Mouse (Mus musculus) liver, embryonic 12.5 days (tissue): Measurements from ENCODE around the gene Rab22a. TPM values are rescaled to one million over a fixed set of nuclear protein-coding genes. Genes with fewer than 3 reads are reported as not detected.
A peak's percentile ranks its signal among the peaks of the same experiment; 100 is the strongest.

Source experiments
- ATAC-seq: fragments of 200-750 bp; cut with Nextera tagmentation; 2 replicates; pipeline ENCODE4 v1.8.0; 2017; ENCODE audit warnings: moderate number of reproducible peaks, mild to moderate bottlenecking, moderate library complexity
- H3K27ac ChIP-seq: fragments of 300-500 bp; sonication (generic); 2 replicates; pipeline ENCODE4 v1.5.1; 2016; ENCODE audit warnings: mild to moderate bottlenecking
- H3K27me3 ChIP-seq: fragments of 300-500 bp; sonication (generic); replicated peaks from 2 replicates; pipeline ENCODE4 v1.6.1; 2016; ENCODE audit warnings: mild to moderate bottlenecking, moderate library complexity
- H3K36me3 ChIP-seq: fragments of 300-500 bp; sonication (generic); 2 replicates; pipeline ENCODE4 v1.6.1; 2016; ENCODE audit warnings: mild to moderate bottlenecking, moderate library complexity
- H3K4me1 ChIP-seq: fragments of 300-500 bp; sonication (generic); 2 replicates; pipeline ENCODE4 v1.6.1; 2016
- H3K4me2 ChIP-seq: fragments of 300-500 bp; sonication (generic); 2 replicates; pipeline ENCODE4 v1.6.1; 2016; ENCODE audit warnings: mild to moderate bottlenecking, moderate library complexity
- H3K4me3 ChIP-seq: fragments of 300-500 bp; sonication (generic); 2 replicates; pipeline ENCODE4 v1.5.1; 2016; ENCODE audit warnings: mild to moderate bottlenecking, moderate library complexity
- H3K9ac ChIP-seq: fragments of 300-500 bp; sonication (generic); 2 replicates; pipeline ENCODE4 v1.6.1; 2016; ENCODE audit warnings: mild to moderate bottlenecking, moderate library complexity
- H3K9me3 ChIP-seq: fragments of 300-500 bp; sonication (generic); replicated peaks from 2 replicates; pipeline ENCODE4 v1.6.1; 2016; ENCODE audit warnings: mild to moderate bottlenecking, moderate library complexity
- WGBS: fragments of 180-500 bp; shearing (Covaris S2); methylation state at CpG from one replicate; pipeline ENCODE4 v1.1.7; 2016; ENCODE audit not compliant: insufficient replicate concordance; 5-methylcytosine and 5-hydroxymethylcytosine counted together
- polyA plus RNA-seq: library from polyadenylated mRNA; unstranded; fragments of >200 nt; fragmentation: Nextera tagmentation; extraction: Ambion mirVana; gene quantifications from 2 replicates; pipeline ENCODE4 v1.2.1, GENCODE M21; 2016

The Rab22a gene
- polyA plus RNA-seq, 1 experiment from 2014 or later: 21.5 TPM

- H3K9me3 ChIP-seq: no peaks in the 10 kb centered on the region
- no peak overlapping the region for H3K9ac ChIP-seq
- no peak overlapping the region for H3K4me3 ChIP-seq
- H3K4me2 ChIP-seq: no peak overlapping the region
- no peaks in the 10 kb centered on the region for H3K4me1 ChIP-seq
- no peak overlapping the region for H3K27ac ChIP-seq
- no peaks in the 10 kb centered on the region for H3K36me3 ChIP-seq
- WGBS: 64% methylated on average over 15 of the region's 15 CpGs
- H3K27me3 ChIP-seq: no peaks in the 10 kb centered on the region
- no peak for ATAC-seq
Observed at GRCm38 (mm10) chr2:173724940-173725807, 65.6 kb downstream of the Rab22a start.

DNA sequence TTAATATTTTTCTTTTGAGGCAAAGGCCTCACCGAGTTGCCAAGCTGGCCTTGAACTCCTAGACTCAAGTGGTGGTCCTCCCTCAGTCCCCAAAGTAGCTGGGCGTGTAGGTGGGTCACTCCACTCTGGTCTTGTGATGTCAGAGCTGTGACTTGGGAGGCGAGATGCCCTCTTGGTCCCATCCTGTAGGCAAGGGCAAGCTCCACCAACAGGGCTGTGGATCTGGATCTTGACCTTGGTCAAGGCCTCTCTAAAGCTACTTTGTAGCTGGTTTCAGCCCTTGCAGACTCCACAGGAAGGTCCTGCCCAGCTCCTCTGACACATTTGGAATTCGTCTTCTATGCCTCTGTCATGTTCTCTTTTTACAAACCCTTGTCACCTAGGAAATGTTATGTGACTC, 66.3 kb downstream of the Rab22a start:
- Histone ChIP-seq H3K36me3 (no peaks in the 10 kb centered on the region), H3K9me3 (no peaks in the 10 kb centered on the region), H3K9ac (no peak overlapping the region), H3K27ac (no peak overlapping the region), H3K27me3 (no peaks in the 10 kb centered on the region), H3K4me3 (no peak overlapping the region), H3K4me1 (no peaks in the 10 kb centered on the region), H3K4me2 (no peak overlapping the region)
- ATAC-seq: no peak
- 70% methylated on average over 4 of the region's 4 CpGs for WGBS

- H3K36me3 ChIP-seq: no peaks in the 10 kb centered on the region
- no peaks in the 10 kb centered on the region for H3K9me3 ChIP-seq
- 0 out of 2 replicates have a peak, but pooled peaks cover 3% of the 10 kb centered on the region for H3K4me1 ChIP-seq
- no peak overlapping the region for H3K4me2 ChIP-seq
- H3K9ac ChIP-seq: no peak overlapping the region
- no peak overlapping the region for H3K27ac ChIP-seq
- no peak overlapping the region for H3K4me3 ChIP-seq
- peaks cover 12% of the 10 kb centered on the region for H3K27me3 ChIP-seq
- ATAC-seq: no peak
- WGBS: 34% methylated on average over 9 of the region's 9 CpGs
Observed at GRCm38 (mm10) chr2:173730444-173730966, 70.9 kb downstream of the Rab22a start.

DNA sequence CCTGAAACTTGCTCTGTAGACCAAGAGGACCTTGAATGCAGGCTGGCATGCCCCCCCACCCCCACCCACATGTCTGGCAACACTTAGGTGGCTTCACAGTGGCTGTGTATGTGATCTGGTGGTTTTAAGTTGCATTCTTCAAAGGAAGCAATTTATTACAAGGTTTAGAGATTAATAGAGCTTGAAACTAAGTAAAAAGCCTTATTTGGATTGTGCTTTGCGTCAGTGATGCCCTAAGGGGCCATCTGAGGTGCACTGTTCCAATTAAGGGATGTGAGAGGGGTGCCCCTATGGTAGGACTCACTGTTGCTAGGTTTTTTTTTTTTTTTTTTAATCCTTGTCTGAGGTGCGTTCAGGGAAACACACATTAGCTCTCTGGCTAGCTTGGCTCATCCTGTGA, 74.9 kb downstream of the Rab22a start:
- Histone ChIP-seq H3K9me3 (no peaks in the 10 kb centered on the region), H3K4me3 (no peak overlapping the region), H3K27ac (no peak overlapping the region), H3K36me3 (peaks cover 9% of the 10 kb centered on the region), H3K4me2 (no peak overlapping the region), H3K27me3 (peaks cover 12% of the 10 kb centered on the region), H3K4me1 (peaks cover 25% of the 10 kb centered on the region), H3K9ac (no peak overlapping the region)
- ATAC-seq: no peak
- WGBS: 55% methylated on average over 2 of the region's 2 CpGs

DNA sequence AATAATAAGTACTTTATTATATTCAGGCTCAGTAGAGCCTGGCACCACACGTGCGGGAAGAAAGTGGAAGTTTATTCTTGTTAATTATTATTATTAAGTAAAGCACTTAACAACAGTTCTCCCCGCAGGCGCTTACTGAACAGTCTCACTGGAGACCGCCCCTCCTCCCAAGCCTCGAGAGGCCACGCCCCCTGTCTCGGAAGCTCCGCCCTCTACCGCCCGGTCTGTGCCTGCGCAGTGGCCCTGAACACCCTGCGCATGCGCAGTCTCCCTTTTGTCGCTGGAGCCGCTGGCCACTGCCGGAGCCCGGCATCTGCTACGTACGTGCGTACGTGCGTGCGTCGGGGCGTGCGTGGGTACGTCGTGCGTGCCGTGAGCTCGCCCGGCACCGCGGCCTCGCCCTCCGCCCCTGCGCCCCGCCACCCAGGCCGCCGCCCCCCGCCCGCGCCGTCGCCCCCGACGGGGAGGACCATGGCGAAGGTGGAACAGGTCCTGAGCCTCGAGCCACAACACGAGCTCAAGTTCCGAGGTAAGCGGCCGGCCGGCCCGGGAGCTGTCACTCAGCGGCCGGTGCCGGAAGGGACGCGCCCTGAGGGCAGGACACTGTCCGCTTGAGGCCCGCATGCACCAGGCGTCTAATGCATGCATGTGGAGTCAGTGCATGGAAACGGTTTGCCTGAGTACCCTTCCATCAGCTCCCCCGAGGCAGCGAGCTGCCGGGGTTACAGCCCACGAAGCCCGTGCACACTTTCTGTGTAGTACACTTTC, 77.8 kb downstream of the Rab22a start, which contains the start of gene Vapb:
Gene Vapb (plus strand): TSS at position 290 of the 768 bp plus-strand sequence.
- peak within 1 kb of the TSS; percentile 87 for H3K9ac ChIP-seq
- ATAC-seq: peak; percentile 98
- peak within 1 kb of the TSS; percentile 90 for H3K4me3 ChIP-seq
- H3K27ac ChIP-seq: peak within 1 kb of the TSS; percentile 74
- peak within 1 kb of the TSS; percentile 88 for H3K4me2 ChIP-seq
- H3K4me1 ChIP-seq: peaks cover 41% of the 10 kb centered on the region
- H3K36me3 ChIP-seq: peaks cover 9% of the 10 kb centered on the region
- WGBS: under 1% methylated on average over 70 of the region's 70 CpGs
- no peaks in the 10 kb centered on the region; the same call in 1 of the 2 replicates for H3K27me3 ChIP-seq
- no peaks in the 10 kb centered on the region for H3K9me3 ChIP-seq

DNA sequence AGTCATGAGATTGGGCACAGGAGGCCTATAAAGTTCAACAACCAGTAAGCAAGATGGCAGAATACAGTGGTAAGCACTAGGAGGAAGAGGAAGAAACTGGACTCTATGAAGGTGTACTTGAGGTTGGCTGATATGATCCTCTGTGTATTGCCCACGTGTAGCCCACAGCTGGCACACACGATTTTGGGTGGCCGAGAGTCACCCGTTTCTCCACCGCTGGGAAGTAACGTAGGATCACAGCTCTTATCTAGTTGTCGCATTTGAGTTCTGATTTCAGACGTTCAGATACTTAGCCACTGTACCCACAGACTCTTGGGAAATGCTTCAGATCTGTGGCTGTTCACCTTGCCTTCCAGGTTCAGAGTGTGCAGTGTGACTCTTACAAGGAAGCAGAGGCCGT, 78.7 kb downstream of the Rab22a start:
- Histone ChIP-seq H3K27me3 (no peaks in the 10 kb centered on the region), H3K4me3 (peak overlapping the region; percentile 90), H3K4me2 (peak overlapping the region; percentile 88), H3K9ac (peak overlapping the region; percentile 87), H3K4me1 (peaks cover 38% of the 10 kb centered on the region), H3K36me3 (peaks cover 9% of the 10 kb centered on the region), H3K9me3 (no peaks in the 10 kb centered on the region), H3K27ac (no peak overlapping the region; the same call in 1 of the 2 replicates)
- no peak for ATAC-seq
- 22% methylated on average over 9 of the region's 9 CpGs for WGBS

DNA sequence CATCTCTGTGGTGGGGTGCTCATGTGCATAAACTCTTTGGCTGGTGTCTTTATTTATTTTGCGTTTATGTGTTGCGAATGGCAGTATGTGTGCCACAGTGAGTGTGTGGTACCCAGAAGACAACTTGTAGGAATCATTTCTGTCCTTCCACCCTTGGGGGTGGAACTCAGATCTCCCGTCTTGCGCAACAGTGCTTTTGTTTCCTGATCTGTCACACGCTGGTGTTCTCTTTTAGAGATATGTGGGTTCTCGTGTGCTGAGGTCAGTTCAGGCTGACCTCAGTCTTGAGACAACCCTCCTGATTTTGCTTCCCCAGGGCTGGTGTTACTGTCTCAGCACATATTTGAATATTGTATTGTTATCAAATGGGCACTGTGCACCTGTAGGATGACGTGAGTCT, 79.5 kb downstream of the Rab22a start:
- ATAC-seq: no peak
- WGBS: 64% methylated on average over 7 of the region's 7 CpGs
- H3K9ac ChIP-seq: no peak overlapping the region
- H3K4me2 ChIP-seq: peak overlapping the region; percentile 88; the same call in 1 of the 2 replicates
- no peaks in the 10 kb centered on the region for H3K27me3 ChIP-seq
- no peak overlapping the region for H3K27ac ChIP-seq
- no peaks in the 10 kb centered on the region for H3K9me3 ChIP-seq
- H3K4me1 ChIP-seq: peaks cover 44% of the 10 kb centered on the region
- no peak overlapping the region for H3K4me3 ChIP-seq
- peaks cover 9% of the 10 kb centered on the region for H3K36me3 ChIP-seq

GRCm38 (mm10) chr2:173742090-173742489, 82.5 kb downstream of the Rab22a start:
- Histone ChIP-seq H3K4me2 (no peak overlapping the region), H3K9ac (no peak overlapping the region), H3K27me3 (no peaks in the 10 kb centered on the region), H3K9me3 (no peaks in the 10 kb centered on the region), H3K4me3 (no peak overlapping the region), H3K36me3 (peaks cover 15% of the 10 kb centered on the region), H3K27ac (no peak overlapping the region), H3K4me1 (peaks cover 47% of the 10 kb centered on the region)
- 81% methylated on average over 13 of the region's 13 CpGs for WGBS
- no peak for ATAC-seq

- no peak for ATAC-seq
- Histone ChIP-seq H3K9ac (no peak overlapping the region), H3K4me2 (no peak overlapping the region), H3K9me3 (no peaks in the 10 kb centered on the region), H3K4me3 (no peak overlapping the region), H3K36me3 (peaks cover 15% of the 10 kb centered on the region), H3K27me3 (no peaks in the 10 kb centered on the region), H3K27ac (no peak overlapping the region), H3K4me1 (peaks cover 46% of the 10 kb centered on the region)
- WGBS: 87% methylated on average over 9 of the region's 9 CpGs
Observed at GRCm38 (mm10) chr2:173742744-173743143, 83.2 kb downstream of the Rab22a start.

- WGBS: 70% methylated on average over 7 of the region's 7 CpGs
- Histone ChIP-seq H3K4me2 (no peak overlapping the region), H3K27me3 (no peaks in the 10 kb centered on the region), H3K4me3 (no peak overlapping the region), H3K36me3 (peaks cover 8% of the 10 kb centered on the region; the same call in 1 of the 2 replicates), H3K27ac (no peak overlapping the region), H3K4me1 (peaks cover 34% of the 10 kb centered on the region), H3K9ac (no peak overlapping the region), H3K9me3 (no peaks in the 10 kb centered on the region)
- no peak for ATAC-seq
Observed at GRCm38 (mm10) chr2:173744070-173744815, 84.7 kb downstream of the Rab22a start.

DNA sequence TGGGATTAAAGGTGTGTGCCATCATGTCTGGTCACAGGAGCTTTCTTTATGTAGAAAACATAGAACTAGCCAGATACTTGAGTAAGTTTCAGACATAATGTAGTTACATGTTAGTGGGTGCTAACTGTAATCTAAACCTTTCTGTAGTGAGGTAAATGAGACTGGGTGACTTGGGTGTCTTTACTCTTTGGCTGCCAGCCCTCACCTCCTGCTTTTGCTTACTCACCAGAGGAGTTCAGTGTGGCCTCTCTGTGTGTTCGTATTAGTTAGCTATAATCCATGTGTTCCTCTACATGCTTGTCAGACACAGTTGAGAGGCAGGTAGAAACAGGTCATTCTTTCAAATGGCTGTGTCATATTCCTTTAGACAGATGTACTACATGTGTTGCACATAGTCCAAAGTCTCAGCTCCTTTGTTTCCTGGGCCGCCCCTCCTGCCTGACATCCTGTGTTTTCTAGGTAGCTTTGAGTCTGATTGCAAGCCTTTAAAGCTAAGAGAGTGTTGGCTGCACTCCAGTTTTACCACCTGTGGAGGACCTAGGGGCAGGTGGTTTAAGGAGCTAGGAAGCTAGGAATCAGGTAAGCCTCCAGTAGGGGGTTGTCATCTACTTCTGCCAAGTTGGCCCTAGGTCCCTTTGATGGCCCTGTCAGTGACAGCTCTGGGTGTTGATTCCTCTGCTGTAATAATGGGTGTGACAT, 89.5 kb downstream of the Rab22a start:
- Histone ChIP-seq H3K4me2 (no peak overlapping the region), H3K4me1 (peaks cover 10% of the 10 kb centered on the region; the same call in 1 of the 2 replicates), H3K9me3 (no peaks in the 10 kb centered on the region), H3K4me3 (no peak overlapping the region), H3K27me3 (no peaks in the 10 kb centered on the region), H3K9ac (no peak overlapping the region), H3K36me3 (peaks cover 9% of the 10 kb centered on the region; the same call in 1 of the 2 replicates), H3K27ac (no peak overlapping the region)
- no peak for ATAC-seq
- 76% methylated on average over 2 of the region's 2 CpGs for WGBS
